Mouse (Mus musculus) frontal cortex, postnatal 36 days (tissue): Measurements from ENCODE around the gene Ptov1.

ENCODE experiments used
- DNase-seq, 2 experiments: peaks; one replicate each; pipeline ENCODE4 v3.0.0; 2022; ENCODE audit warnings: low spot score in 2 of 2

Ptov1 gene

GRCm38 (mm10) chr7:44814952-44815553, 54.5 kb downstream of the Ptov1 start:
- DNase-seq, result no peak

- no peak for DNase-seq
These were observed 55.2 kb downstream of the Ptov1 start for GRCm38 (mm10) chr7:44814423-44814822.

- no peak for DNase-seq
These were observed 55.6 kb downstream of the Ptov1 start for GRCm38 (mm10) chr7:44813985-44814384.
